Mouse (Mus musculus): ENCODE results near the gene Gadl1.
"Not testable (repeated sequence)": the region's sequence is repeated elsewhere in the genome, so short reads cannot be mapped to it uniquely, and the experiment has no call there.

GRCm38 (mm10) chr9:116071561-116071960, 162.3 kb downstream of the Gadl1 start:
- not testable (repeated sequence) for TF ChIP-seq CTCF (IDR thresholded peaks at IDR 0.05; ENCODE audit: borderline replicate concordance, extremely low read depth, insufficient read depth, insufficient read length); POLR2A (IDR thresholded peaks at IDR 0.05; ENCODE audit: borderline replicate concordance, extremely low read depth, insufficient read depth, insufficient read length, poor library complexity, severe bottlenecking)

Measured in brain, embryonic 14.5 days (tissue).